Mouse (Mus musculus) c-Kit-positive CD71-positive TER-119-positive erythroid progenitor cells, embryonic 14.5 days (primary cell): ENCODE results near the gene Kcnk15.

ENCODE experiments used
- DNase-seq: peaks from one replicate; pipeline ENCODE4 v3.0.0-alpha.2; 2013; ENCODE audit warnings: low spot score

Kcnk15 gene

DNA sequence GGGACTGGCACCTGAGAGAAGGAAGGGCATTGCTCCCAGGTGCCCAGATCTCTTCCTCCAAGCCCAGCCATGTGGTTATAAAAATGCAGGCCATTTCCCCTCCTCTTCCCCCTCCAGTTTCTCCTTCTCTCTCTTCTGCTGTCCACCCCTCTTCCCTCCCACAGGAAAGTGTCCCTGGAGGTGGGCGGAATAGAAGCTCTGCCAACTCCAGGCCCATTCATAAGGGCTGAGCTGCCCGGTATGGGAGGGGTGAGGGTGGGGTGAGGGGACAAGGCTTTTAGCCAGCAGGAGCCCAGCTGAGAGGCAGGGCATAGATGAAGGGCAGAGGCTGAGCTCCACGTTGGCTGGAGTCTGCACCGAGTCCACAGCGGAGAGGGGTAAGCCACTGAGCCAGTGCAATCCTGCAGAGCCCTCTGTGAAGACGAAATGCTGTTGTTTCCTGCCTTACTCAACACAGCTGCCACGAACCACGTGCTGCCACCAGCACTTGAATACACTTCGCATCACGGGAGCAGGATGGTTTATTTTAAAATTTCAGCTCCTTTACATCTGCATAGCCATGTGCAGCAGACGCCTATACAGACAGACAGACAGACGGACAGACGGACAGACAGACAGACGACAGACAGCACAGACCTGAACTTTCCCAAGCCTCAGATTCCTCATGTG, 23.5 kb downstream of the Kcnk15 start:
- no peak for DNase-seq

GRCm38 (mm10) chr2:163880891-163881290, 27.4 kb downstream of the Kcnk15 start:
- DNase-seq, result no peak

DNA sequence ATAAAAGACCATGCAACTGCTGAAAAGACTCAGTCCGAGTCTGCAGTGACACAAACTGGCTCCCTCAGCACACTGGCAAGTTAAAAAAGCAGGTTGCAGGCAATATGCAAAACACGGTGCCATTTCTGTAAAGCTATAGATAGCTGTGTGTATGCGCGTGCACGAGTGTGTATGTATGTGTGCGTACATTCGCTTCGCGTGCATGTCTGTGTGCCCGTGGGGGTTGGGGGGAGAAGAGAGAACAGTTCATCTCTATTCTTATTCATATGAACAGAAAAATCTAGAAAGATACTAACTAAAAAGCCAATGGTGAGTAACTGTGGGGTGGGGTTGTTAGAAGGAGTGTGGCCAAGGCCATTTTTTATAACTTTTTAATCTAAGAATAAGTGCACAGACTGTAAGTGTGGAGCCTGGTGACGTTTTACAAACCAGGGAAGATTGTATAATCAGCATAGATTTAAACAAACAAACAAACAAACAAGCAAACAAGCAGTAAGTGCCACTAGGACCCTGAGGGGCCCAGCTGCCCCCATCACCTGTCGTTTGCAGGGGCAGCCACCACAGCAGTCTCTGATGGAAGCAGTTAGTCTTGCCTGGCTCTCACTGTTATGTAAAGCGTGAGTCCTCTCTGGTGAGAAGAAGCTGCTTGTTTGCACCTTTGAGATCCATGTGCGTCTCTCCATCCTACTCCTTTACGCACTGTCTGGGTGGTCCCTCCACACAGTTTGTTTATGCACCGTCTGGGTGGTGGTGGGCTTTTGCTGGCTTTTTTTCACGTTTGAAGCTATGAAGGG, 29.6 kb downstream of the Kcnk15 start:
- DNase-seq, result no peak

DNA sequence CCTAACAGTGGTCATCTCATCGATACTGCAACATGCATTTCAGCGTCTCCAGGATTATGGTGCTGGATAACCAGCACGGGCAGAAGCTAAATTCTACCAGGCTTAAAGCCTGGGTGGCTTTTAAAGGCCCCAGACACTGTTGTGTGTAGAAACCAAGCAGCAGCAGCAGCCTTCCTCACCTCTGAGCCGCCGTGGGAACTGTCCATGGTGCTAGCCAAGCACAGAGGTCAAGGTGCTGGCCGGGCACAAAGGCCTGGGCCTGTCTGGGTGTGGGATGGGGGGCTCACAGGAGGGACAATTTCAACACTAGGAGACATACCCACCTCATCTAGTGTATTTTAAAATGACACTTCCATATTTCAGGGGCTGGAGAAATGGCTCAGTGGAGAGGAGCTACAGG, 36.0 kb downstream of the Kcnk15 start:
- DNase-seq, result no peak

GRCm38 (mm10) chr2:163890586-163890985, 37.1 kb downstream of the Kcnk15 start:
- no peak for DNase-seq

- DNase-seq, result no peak
Observed at GRCm38 (mm10) chr2:163891271-163891670, 37.8 kb downstream of the Kcnk15 start.

GRCm38 (mm10) chr2:163893446-163894370, 40.3 kb downstream of the Kcnk15 start:
- no peak for DNase-seq

DNA sequence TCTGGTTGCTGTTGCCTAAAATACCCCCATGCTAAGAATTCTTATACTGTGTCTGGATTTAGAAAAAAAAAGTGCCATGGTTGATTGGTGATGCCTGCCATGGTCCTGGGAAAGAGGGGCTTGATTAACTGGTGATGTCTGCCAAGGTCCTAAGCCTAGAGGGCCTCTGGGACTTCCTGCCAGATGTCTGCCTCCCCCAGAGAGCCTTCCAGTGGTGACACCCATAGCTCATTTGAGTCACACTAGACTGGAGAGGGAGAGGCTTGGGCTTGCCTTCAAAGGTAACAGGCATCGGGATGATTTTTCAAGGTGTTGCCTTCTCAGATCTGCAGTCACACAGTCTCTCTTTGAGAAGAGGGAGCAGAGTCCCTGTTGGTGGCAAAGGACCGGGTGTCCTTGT, 41.7 kb downstream of the Kcnk15 start:
- DNase-seq, result no peak

DNA sequence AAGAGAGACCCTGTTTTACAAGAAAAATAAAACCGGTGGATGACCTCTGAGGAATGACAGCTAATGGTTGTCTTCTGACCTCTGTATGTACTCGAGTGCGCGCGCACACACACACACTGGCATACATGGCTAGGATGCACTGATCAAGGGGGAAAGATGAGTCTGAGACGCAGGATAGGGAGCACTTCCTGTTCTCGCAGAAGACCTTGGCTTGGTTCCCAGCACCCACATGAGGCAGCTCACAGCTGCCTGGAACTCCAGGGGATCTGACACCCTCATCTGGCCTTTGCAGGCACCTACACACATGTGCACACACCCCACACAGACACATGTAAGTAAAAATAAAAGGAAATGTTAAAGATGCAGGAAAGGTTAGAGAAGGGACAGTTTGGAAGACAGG, 43.6 kb downstream of the Kcnk15 start:
- DNase-seq, result no peak

- no peak for DNase-seq
Observed at GRCm38 (mm10) chr2:163897988-163898535, 44.6 kb downstream of the Kcnk15 start.

GRCm38 (mm10) chr2:163899910-163900411, 46.5 kb downstream of the Kcnk15 start:
- no peak for DNase-seq

DNA sequence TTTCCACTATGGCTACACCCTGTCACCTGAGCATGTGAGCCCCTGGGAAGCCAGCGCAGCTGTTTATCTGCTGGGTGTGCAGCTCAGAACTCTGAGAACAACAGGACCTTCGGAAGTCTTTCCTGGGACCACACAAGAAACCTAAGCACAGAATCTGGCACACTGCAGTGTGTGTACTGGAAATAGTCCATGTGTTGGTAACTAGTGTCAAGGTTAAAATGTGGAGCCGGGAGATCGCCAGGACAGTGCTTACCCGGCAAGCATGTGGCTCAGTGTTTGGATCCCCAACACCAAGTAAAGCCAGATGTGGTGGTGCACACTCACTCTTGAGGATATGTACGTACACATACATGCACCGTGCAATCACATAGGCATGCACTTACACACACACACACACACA, 47.6 kb downstream of the Kcnk15 start:
- no peak for DNase-seq

DNA sequence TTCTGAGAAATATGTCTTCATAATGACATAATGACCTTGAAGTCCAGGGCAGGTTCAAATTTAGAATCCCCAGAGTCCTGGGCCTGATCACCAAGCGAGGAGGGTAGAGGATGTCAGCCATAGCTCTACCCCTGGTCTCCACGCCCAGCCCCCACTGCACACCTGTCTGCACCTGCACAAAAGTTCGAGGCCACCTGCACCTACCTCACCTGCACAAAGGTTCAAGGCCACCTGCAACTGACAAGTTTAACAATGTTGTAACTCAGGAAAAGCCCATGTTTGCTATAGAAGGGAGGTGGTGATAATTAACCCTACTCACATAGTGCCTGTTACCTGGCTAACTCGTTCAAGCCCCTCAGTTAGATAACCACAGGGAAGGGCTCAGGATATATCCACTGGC, 49.0 kb downstream of the Kcnk15 start:
- DNase-seq, result no peak

- DNase-seq, result no peak
Observed at GRCm38 (mm10) chr2:163903461-163903860, 50.0 kb downstream of the Kcnk15 start.

DNA sequence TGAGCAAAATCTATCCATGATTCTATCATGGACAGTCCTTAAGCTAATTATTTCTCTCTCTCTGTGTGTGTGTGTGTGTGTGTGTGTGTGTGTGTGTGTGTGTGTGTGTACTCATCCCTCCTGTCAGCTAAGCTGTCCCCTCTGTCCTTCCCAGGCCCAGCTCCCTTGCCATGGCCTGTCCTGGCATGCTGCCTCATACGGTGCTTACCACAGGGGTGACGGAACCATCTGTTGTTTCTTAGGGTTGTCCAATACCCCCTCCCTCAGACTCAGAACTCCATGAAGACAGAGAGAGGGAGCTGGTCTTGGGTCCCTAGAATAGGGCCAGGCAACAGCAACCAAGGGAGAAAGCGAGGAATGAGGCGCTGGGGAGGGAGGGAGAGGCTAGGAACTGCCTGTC, 50.9 kb downstream of the Kcnk15 start:
- DNase-seq, result no peak

- DNase-seq, result no peak
Observed at GRCm38 (mm10) chr2:163907131-163907530, 53.7 kb downstream of the Kcnk15 start.
